Mouse (Mus musculus): Measurements from ENCODE around the gene Lrrtm4. TPM values are rescaled to one million over a fixed set of nuclear protein-coding genes. Genes with fewer than 3 reads are reported as not detected.

Lrrtm4 gene
- total and polyA plus RNA-seq, 2 experiments from 2014 or later, result 14.5 to 31.9 TPM

DNA sequence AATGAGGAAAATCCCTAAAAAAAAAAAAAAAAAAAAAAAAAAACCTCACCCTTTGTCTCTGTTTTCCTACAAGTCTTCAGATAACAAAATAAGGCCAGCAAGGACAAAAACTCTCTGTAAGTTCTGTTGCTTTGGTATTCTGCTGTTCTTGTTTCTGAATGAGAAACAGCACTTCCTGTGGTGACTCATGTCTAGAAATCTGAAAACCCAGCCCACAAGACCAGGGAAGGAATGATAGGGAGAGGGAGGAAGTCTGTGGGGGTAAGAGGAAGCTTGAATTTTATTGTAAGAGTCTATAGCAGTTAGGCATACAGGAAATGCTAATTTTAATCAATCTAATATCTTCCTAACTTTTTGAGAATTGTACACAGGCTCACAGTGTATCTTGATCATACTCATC, 283.2 kb downstream of the Lrrtm4 start:
- Histone ChIP-seq H3K4me2 (ENCODE audit: low read depth) (no peak overlapping the region), H3K27ac (ENCODE audit: low read depth, low read length) (no peak overlapping the region), H3K4me3 (ENCODE audit: low read depth, low read length) (no peak overlapping the region), H3K9ac (no peak overlapping the region), H3K9me3 (ENCODE audit: low read length) (no peaks in the 10 kb centered on the region), H3K4me1 (ENCODE audit: insufficient read depth) (no peaks in the 10 kb centered on the region), H3K36me3 (ENCODE audit: insufficient read depth) (no peaks in the 10 kb centered on the region), H3K27me3 (ENCODE audit: insufficient read depth, low read length) (no peaks in the 10 kb centered on the region)
- DNase-seq (no peak), ATAC-seq (no peak)
- no peak for TF ChIP-seq CTCF (IDR thresholded peaks at IDR 0.05; ENCODE audit: low read depth)

DNA sequence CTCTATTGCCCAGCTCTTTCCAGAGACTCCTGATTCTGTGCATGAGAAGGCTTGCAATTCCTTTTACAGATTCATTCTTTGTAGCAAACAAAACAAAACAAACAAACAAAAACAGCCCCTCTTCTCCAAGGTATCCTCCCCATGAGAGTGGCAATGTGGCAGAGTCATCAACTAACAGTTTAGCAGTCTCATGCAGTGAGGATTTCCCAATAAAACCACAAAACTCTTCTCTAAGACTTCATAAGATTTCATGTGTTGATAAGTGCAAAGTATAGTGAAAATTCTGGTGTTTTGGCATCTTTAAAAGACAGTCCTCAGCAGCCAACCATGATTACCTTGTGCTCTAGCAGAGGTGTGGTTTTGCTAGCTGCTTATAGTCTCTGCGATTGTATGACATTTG, 284.9 kb downstream of the Lrrtm4 start:
- Histone ChIP-seq H3K4me2 (ENCODE audit: low read depth) (no peak overlapping the region), H3K36me3 (ENCODE audit: insufficient read depth) (no peaks in the 10 kb centered on the region), H3K9ac (no peak overlapping the region), H3K4me1 (ENCODE audit: insufficient read depth) (no peaks in the 10 kb centered on the region), H3K4me3 (ENCODE audit: low read depth, low read length) (no peak overlapping the region), H3K27me3 (ENCODE audit: insufficient read depth, low read length) (no peaks in the 10 kb centered on the region), H3K9me3 (ENCODE audit: low read length) (no peaks in the 10 kb centered on the region), H3K27ac (ENCODE audit: low read depth, low read length) (no peak overlapping the region)
- WGBS, result 96% methylated on average over 1 of the region's 1 CpGs
- DNase-seq, result no peak
- no peak for TF ChIP-seq CTCF (IDR thresholded peaks at IDR 0.05; ENCODE audit: low read depth)
- no peak for ATAC-seq

DNA sequence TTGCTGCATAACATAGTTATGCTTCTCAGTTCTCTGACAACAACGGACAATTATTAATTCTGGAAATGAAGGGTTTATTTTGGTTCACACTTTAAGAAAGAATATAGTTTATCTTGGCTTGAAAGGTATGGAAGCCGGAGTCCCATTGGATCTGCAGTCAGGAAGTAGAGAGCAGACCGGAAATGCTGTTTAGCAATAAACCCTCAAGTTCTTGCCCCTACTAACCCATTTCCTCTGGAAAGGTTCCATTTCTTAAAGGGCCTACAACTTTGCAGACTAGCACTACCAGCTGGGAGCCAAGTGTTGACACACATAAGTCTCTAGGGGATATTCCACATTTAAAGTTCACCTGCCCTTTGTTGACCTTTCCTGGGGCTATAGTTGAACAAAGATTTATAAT, 309.7 kb downstream of the Lrrtm4 start:
- Histone ChIP-seq H3K9me3 (ENCODE audit: low read length) (no peaks in the 10 kb centered on the region), H3K27ac (ENCODE audit: low read depth, low read length) (no peak overlapping the region), H3K9ac (no peak overlapping the region), H3K4me3 (ENCODE audit: low read depth, low read length) (no peak overlapping the region), H3K27me3 (ENCODE audit: insufficient read depth, low read length) (no peaks in the 10 kb centered on the region), H3K36me3 (ENCODE audit: insufficient read depth) (no peaks in the 10 kb centered on the region), H3K4me2 (ENCODE audit: low read depth) (no peak overlapping the region), H3K4me1 (ENCODE audit: insufficient read depth) (no peaks in the 10 kb centered on the region)
- no peak for TF ChIP-seq CTCF (IDR thresholded peaks at IDR 0.05; ENCODE audit: low read depth)
- ATAC-seq (no peak), DNase-seq (no peak)
- whole genome bisulfite sequencing, result 93% methylated on average over 3 of the region's 3 CpGs

DNA sequence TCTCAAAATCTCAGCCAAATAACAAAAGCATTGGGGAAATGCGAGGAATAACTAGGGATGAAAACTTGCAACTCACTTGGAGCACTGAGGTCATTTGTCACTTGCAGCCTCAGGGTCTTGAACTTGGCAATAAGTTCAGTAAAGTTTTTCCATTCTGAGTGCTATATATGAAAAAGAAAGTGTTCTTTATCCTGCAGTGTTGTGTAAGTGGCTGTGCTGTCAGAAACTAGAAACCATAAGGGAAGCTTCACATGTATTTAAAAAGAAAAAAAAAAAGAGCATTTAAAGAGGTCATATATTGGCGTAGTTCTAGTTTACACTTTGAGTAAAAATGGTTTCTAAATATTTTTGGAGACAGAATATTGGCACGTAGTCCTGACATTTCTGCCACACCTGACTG, 313.1 kb downstream of the Lrrtm4 start:
- WGBS, result 84% methylated on average over 3 of the region's 3 CpGs
- H3K4me2 ChIP-seq (ENCODE audit: low read depth), result no peak overlapping the region
- H3K4me1 ChIP-seq (ENCODE audit: insufficient read depth), result no peaks in the 10 kb centered on the region
- H3K36me3 ChIP-seq (ENCODE audit: insufficient read depth), result no peaks in the 10 kb centered on the region
- H3K27ac ChIP-seq (ENCODE audit: low read depth, low read length), result no peak overlapping the region
- DNase-seq, result no peak
- no peak for TF ChIP-seq CTCF (IDR thresholded peaks at IDR 0.05; ENCODE audit: low read depth)
- no peaks in the 10 kb centered on the region for H3K9me3 ChIP-seq (ENCODE audit: low read length)
- no peaks in the 10 kb centered on the region for H3K27me3 ChIP-seq (ENCODE audit: insufficient read depth, low read length)
- H3K4me3 ChIP-seq (ENCODE audit: low read depth, low read length), result no peak overlapping the region
- no peak overlapping the region for H3K9ac ChIP-seq
- ATAC-seq, result no peak

DNA sequence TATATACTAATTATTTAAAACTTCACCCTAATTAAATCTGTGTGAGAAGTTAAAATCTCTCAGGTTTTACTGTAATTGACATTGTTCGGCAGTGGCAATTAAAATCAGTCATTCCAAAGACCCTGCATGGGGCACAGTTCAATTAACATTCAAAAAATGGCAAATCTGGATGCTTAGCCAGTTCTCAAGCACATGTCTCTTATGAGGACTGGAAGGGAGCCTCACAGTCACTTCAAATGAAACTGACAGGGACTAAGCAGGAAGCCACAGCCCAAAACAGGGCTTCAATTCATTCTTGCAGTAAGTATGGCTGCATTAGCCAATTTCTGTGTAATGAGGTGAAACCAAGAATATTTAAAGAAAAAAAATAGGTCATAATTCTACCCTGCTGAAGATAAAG, 333.6 kb downstream of the Lrrtm4 start:
- H3K4me1 ChIP-seq (ENCODE audit: insufficient read depth), result no peaks in the 10 kb centered on the region
- TF ChIP-seq CTCF (IDR thresholded peaks at IDR 0.05; ENCODE audit: low read depth), result no peak
- DNase-seq, result no peak
- no peak overlapping the region for H3K4me3 ChIP-seq (ENCODE audit: low read depth, low read length)
- H3K9me3 ChIP-seq (ENCODE audit: low read length), result no peaks in the 10 kb centered on the region
- H3K27me3 ChIP-seq (ENCODE audit: insufficient read depth, low read length), result no peaks in the 10 kb centered on the region; the same call in 1 of the 2 replicates
- no peak overlapping the region for H3K4me2 ChIP-seq (ENCODE audit: low read depth)
- H3K27ac ChIP-seq (ENCODE audit: low read depth, low read length), result no peak overlapping the region
- WGBS, result 38% methylated on average over 1 of the region's 1 CpGs
- ATAC-seq, result no peak
- H3K9ac ChIP-seq, result no peak overlapping the region
- no peaks in the 10 kb centered on the region for H3K36me3 ChIP-seq (ENCODE audit: insufficient read depth)

DNA sequence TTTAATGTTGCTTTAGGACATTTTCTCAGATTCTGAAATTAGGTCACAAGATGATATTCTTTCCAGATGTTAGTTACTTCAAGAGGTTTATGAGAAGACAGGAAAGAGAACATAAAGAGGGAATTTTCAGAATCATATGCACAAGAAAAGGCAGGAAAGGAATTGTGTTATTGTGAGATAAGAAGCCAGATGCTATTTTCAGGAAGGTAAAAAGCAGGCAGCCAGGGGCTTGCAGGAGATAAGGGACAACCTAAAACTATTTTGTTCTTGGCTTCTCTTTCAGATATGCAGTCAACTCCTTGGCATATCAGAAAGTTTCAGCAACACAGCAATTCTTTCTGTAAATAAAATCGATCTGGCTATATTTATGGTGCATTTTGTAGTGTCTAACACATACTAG, 338.4 kb downstream of the Lrrtm4 start:
- TF ChIP-seq CTCF (IDR thresholded peaks at IDR 0.05; ENCODE audit: low read depth), result no peak
- 85% methylated on average over 1 of the region's 1 CpGs for WGBS
- no peaks in the 10 kb centered on the region for H3K4me1 ChIP-seq (ENCODE audit: insufficient read depth)

DNA sequence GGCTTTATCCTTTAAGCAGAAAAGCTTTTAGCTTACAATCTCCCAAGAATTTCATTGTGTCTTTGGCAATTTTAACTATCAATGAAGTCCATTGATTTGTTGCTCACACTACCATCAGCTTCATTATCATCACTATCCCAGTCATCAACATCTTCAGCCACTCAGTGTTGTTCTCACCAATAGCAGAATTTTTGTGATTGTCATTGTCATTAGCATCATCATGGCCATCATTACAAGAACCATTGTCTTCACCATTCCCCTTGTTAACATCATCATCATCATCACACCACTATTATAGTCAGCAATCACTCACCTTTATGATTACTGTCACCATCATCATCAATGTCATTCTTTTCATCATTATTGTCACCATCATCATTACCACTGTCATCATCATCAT, 344.9 kb downstream of the Lrrtm4 start:
- H3K9me3 ChIP-seq (ENCODE audit: low read length), result no peaks in the 10 kb centered on the region
- H3K27ac ChIP-seq (ENCODE audit: low read depth, low read length), result no peak overlapping the region
- no peak overlapping the region for H3K9ac ChIP-seq
- DNase-seq (no peak), ATAC-seq (no peak)
- no peak overlapping the region for H3K4me3 ChIP-seq (ENCODE audit: low read depth, low read length)
- no peak overlapping the region for H3K4me2 ChIP-seq (ENCODE audit: low read depth)
- H3K27me3 ChIP-seq (ENCODE audit: insufficient read depth, low read length), result no peaks in the 10 kb centered on the region
- TF ChIP-seq CTCF (IDR thresholded peaks at IDR 0.05; ENCODE audit: low read depth), result no peak
- no peaks in the 10 kb centered on the region for H3K36me3 ChIP-seq (ENCODE audit: insufficient read depth)
- no peaks in the 10 kb centered on the region for H3K4me1 ChIP-seq (ENCODE audit: insufficient read depth)

More for the DNA sequence above, 338.4 kb downstream of the Lrrtm4 start:
- Histone ChIP-seq H3K9ac (no peak overlapping the region), H3K4me2 (ENCODE audit: low read depth) (no peak overlapping the region), H3K4me3 (ENCODE audit: low read depth, low read length) (no peak overlapping the region), H3K9me3 (ENCODE audit: low read length) (no peaks in the 10 kb centered on the region), H3K36me3 (ENCODE audit: insufficient read depth) (no peaks in the 10 kb centered on the region), H3K27ac (ENCODE audit: low read depth, low read length) (no peak overlapping the region), H3K27me3 (ENCODE audit: insufficient read depth, low read length) (no peaks in the 10 kb centered on the region; the same call in 1 of the 2 replicates)
- DNase-seq (no peak), ATAC-seq (no peak)

DNA sequence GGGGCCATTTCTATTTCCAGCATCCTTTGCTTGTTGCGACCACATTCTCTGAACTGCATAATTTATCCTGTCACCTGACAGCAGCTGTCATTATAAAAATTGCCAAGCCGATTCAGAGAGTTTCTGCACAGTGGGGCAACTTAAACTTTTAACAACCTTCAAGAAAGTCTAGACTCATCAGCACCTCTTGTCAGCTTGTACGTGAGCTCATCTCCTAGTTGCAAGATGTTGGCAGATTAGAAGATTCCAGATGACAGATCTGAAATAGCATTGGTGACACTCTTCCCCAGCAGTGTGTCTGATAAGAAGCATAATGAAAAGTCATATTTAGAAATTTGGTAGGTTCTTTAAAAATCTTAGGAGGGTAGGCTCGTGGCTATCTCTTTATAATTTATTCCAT, 347.9 kb downstream of the Lrrtm4 start:
- Histone ChIP-seq H3K4me2 (ENCODE audit: low read depth) (no peak overlapping the region), H3K4me3 (ENCODE audit: low read depth, low read length) (no peak overlapping the region), H3K9me3 (ENCODE audit: low read length) (no peaks in the 10 kb centered on the region), H3K9ac (no peak overlapping the region), H3K4me1 (ENCODE audit: insufficient read depth) (no peaks in the 10 kb centered on the region), H3K27me3 (ENCODE audit: insufficient read depth, low read length) (no peaks in the 10 kb centered on the region), H3K27ac (ENCODE audit: low read depth, low read length) (no peak overlapping the region), H3K36me3 (ENCODE audit: insufficient read depth) (no peaks in the 10 kb centered on the region)
- WGBS, result 73% methylated on average over 4 of the region's 4 CpGs
- ATAC-seq (no peak; the same call in 1 of the 2 replicates), DNase-seq (peak; percentile 7)
- no peak for TF ChIP-seq CTCF (IDR thresholded peaks at IDR 0.05; ENCODE audit: low read depth)

All from forebrain, postnatal 0 days (tissue).